ENCODE assay signal across 10 mouse cellular contexts in genomic region chr1:190250574-190251246, GRCm38 (mm10).
A peak's percentile ranks its signal among the peaks of the same experiment; 100 is the strongest.
DNase-seq lines count a peak whose midpoint lies in the region; TF ChIP-seq lines count a peak whose summit lies in the region.
"Had no signal": no experiment of that assay in that cellular context is flagged by ENCODE, and none has a peak within 500 bp of the region (broad histone marks: within the 10 kb centered on the region; RNA-seq: fewer than 3 reads in every experiment).

No protein-coding gene starts in this region.

- no peak for TF ChIP-seq CTCF in cerebellum, adult 2 months (IDR thresholded peaks at IDR 0.05; ENCODE audit: borderline replicate concordance, insufficient read depth, low read depth, low read length)

- no peak overlapping the region for H3K27ac ChIP-seq in embryonic facial prominence, embryonic 10.5 days (replicated peaks)
- no peak overlapping the region for H3K27ac ChIP-seq in cerebellum, adult 2 months (ENCODE audit: insufficient read depth, low read length)
- H3K27ac ChIP-seq: stomach, embryonic 15.5 days had no signal

- WGBS in embryonic facial prominence, embryonic 10.5 days, result 57% methylated on average over 13 of the region's 13 CpGs
- WGBS in cerebellum, adult 2 months, result 44% methylated on average over 13 of the region's 13 CpGs

- H3K9me3 ChIP-seq in embryonic facial prominence, embryonic 10.5 days, result peaks cover 14% of the 10 kb centered on the region

- DNase-seq in layer of hippocampus, adult 11-12 months (ENCODE audit: low spot score), result peak; percentile 35
- no peak for DNase-seq in layer of hippocampus, adult 18-20 months (ENCODE audit: low spot score in 2 of 2)
- DNase-seq in embryonic facial prominence, embryonic 10.5 days (ENCODE audit: low spot score), result peak; percentile 18
- peak; percentile 28 to 31 for DNase-seq in frontal cortex, postnatal 14 days (ENCODE audit: low spot score in 2 of 2)
- peak; percentile 34 for DNase-seq in mesoderm, embryonic 11.5 days (ENCODE audit: low read depth, low spot score)
- no peak for DNase-seq in MN1 (ENCODE audit: low spot score)
- DNase-seq in cerebellum, adult 2 months, result no peak
- no peak for DNase-seq in urinary bladder, postnatal 10 days (ENCODE audit: low spot score)

- no peak overlapping the region for H3K4me3 ChIP-seq in embryonic facial prominence, embryonic 10.5 days
- no peak overlapping the region for H3K4me3 ChIP-seq in cerebellum, adult 2 months (replicated peaks; ENCODE audit: insufficient read depth, low read depth, low read length)
- H3K4me3 ChIP-seq: stomach, embryonic 15.5 days had no signal

- H3K27me3 ChIP-seq in embryonic facial prominence, embryonic 10.5 days (replicated peaks; ENCODE audit: low read depth, poor library complexity, severe bottlenecking), result peaks cover 5% of the 10 kb centered on the region; the same call in 1 of the 2 replicates
- H3K27me3 ChIP-seq in cerebellum, adult 2 months (ENCODE audit: control insufficient read depth, insufficient read depth, low read length), result no peaks in the 10 kb centered on the region

- H3K4me1 ChIP-seq in embryonic facial prominence, embryonic 10.5 days, result peaks cover 10% of the 10 kb centered on the region
- H3K4me1 ChIP-seq in cerebellum, adult 2 months (ENCODE audit: control insufficient read depth, insufficient read depth, low read length), result peaks cover 3% of the 10 kb centered on the region; the same call in 1 of the 2 replicates
- H3K4me1 ChIP-seq: stomach, embryonic 15.5 days had no signal

- no peaks in the 10 kb centered on the region for H3K36me3 ChIP-seq in embryonic facial prominence, embryonic 10.5 days (replicated peaks)
- H3K36me3 ChIP-seq: G1E; stomach, embryonic 15.5 days had no signal

- no peak for TF ChIP-seq POLR2A in cerebellum, adult 2 months (IDR thresholded peaks at IDR 0.05; ENCODE audit: borderline replicate concordance, insufficient read depth, low read length)

Comparison
In these comparisons a context has a peak if more than half of its experiments do, and no peak if none do; other contexts are left out.
1. DNase-seq: peak in layer of hippocampus, adult 11-12 months (single experiment), embryonic facial prominence, embryonic 10.5 days (single experiment), frontal cortex, postnatal 14 days (2 of 2) and mesoderm, embryonic 11.5 days (single experiment); none in layer of hippocampus, adult 18-20 months (0 of 2), MN1 (single experiment), cerebellum, adult 2 months (0 of 2) and urinary bladder, postnatal 10 days (single experiment).